Mouse (Mus musculus): ENCODE results near the gene Tenm2. TPM values are rescaled to one million over a fixed set of nuclear protein-coding genes. Genes with fewer than 3 reads are reported as not detected.

The Tenm2 gene
- polyA plus RNA-seq, 2 experiments from 2014 or later: 0.05 TPM; not detected in 1

DNA sequence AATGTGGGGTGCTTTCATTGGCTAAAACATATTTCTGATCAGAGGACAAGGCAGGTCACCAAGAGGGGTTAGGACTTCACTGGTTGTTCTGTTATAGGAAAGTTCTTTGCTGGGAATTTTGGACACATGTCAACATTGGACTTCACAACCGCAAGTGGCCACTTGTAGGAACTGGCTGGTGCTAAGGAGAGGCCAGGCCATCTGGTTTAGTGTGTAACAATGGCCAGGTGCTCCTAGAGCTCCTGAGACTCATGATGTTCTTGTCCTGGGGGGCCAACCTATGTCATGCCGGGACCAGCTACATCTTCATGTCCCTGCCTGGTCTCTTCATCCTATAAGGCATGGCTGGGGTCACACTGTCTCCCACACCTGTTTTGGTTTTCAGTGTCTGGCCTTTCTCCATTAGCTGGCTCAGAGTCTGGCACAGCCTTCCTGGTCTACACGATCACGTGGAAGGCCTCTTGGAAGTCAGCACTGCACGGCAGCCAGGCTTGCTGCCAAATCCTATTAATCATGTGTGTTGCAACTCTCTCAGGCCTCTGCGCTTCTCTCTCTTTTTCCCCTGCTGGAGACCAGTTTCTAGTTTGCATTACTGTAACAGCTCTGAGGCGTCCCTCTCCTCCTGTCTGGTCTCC lies 1199.6 kb downstream of the Tenm2 start:
- no peak for ATAC-seq

DNA sequence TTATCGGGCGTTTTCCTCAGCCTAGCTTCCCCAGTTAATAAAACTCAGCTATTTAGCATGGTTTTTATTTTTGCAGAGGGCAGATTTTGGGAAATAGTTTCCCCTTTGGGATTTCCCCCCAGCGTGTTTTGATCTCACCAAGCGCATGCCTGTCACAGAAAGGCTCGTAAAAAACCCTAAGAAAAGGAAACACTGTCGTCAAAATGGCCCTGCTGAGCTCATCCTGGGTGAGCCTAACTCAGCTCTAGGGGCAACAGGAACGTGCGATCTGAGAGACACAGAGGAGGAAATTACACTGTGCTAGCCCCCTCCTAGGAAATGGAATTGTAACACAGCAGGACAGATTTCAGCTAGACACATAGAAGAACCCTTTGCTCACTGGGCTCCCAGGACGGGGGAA lies 1204.0 kb downstream of the Tenm2 start:
- ATAC-seq: no peak

DNA sequence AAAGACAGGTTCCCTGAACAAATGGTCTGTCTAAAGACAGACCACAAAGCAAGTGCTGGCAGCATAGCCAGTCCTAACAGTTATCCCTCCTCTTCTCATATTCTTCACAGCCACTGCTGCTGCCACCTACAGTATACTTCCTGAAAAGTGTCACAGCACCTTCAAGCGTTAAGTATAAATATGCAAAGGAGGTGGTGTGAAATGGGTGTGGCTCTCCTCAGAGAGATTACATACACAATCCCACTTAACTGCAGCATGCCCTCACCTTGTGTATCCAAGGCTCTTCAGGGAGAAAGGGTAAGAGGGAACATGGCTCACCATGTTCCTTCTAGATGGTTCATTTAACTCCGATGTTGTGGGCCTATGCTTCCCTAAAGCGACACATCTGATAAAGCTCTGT lies 1215.8 kb downstream of the Tenm2 start:
- no peak for ATAC-seq

DNA sequence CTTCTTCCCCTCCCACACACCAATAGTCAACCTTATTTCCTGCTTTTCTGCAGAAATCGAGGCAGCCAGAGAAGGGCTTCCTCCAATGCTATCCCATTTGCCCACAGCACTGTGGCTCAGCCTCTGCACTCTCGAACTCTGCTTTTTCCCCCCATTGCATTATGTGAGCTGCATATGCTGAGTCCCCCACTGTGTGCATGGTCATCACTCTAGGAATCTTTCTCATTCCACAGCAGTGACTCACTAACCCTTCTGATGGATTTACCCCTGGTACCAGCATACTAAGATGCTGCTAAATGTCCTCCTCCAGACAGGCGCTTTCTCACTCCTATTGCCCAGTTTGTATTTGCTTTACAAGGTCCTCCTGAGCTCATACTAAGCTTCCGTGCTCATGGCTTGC lies 1222.6 kb downstream of the Tenm2 start:
- ATAC-seq: no peak

DNA sequence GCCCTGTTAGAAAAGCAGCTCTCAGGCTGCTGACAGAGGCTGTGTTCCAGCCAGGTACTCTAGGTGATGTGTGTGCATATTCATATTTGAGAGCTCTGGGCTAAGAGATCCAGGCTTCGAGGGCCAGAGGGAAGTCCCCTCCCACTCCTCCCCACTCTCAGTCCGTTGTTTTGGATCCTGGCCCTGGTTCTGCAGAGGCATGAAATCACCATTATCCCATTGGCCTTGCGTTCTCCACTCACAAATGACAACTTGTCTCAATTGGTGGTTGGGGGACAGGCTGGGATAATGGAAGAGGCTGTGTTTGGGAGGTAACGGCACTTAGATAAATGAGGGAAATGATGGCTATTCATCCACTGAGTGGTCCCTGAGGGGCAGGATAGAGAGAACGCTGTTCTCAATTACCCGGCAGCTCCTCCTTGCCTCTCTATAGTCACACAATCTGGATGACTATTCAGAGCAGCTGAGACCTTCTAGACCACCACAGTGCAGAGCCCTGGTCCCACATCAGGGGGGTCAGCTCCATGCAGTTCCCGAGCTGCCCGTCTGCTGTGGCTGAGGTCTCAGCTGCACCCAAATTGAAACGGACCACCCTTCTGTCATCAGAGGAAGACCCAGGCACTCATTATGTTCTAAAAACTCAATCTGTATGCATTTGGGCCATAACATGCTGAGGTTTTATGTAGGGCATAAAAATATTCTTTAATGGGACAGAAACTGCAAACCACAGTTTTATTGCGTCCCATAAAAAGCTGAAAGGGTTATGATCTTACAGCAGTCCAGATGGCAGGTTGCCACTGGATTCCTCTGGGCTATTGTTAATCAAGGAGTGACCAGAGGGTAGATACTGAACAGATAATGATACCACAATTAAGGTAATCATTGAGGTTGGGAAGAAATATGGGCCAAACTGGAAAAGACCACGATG lies 1226.2 kb downstream of the Tenm2 start:
- no peak for ATAC-seq

DNA sequence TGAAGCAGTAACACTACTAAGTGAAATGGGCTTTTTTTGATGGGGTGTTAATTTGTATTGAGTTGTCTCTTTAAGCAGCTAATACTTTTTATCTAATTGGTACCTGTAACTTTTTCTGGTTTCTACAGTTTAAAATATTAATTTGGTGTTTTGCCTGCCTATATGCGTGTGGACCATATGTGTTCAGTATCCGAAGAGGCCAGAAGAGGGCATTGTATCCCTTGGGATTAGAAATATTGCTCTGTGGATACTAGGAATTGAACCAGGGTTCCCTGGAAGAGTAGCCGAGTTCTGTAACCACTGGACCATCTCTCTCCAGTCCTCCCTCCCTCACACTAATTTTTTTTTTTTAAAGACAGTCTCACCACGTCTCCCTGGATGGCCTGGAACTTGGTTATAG lies 1232.9 kb downstream of the Tenm2 start:
- no peak for ATAC-seq

DNA sequence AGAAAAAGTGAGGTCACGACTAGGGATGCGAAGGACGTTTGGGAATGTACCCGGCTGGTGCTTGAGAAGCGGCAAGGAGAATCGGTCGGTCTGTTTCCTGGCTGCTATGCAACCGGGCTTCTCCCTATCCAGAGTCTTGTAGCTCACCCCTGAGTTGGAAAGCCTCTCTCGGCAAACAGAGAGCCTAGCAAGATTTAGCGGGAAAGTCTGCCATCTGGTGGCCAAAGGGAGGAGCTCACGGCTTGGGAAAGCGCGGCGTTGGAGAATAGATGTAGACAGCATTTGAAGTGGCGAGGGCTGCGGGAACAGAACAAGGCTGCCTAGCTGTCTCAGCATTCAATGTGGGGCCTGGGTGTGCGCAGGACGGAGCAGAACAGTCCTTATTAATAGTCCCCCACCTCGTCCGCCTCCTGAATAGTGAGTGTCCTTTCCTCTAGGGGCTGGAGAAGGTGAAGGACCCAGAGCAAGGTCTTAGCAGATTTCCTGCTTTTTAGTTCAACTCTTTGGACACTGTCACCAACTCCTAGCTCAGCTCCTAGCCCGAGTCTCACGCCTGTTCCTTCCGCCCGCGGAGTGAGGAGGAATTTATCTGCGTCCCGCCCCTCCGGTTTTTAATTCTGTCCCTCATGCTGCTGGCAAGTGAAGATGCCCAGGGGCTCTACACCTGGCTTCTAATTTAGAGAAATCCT lies 1234.3 kb downstream of the Tenm2 start:
- peak; percentile 45 for ATAC-seq

DNA sequence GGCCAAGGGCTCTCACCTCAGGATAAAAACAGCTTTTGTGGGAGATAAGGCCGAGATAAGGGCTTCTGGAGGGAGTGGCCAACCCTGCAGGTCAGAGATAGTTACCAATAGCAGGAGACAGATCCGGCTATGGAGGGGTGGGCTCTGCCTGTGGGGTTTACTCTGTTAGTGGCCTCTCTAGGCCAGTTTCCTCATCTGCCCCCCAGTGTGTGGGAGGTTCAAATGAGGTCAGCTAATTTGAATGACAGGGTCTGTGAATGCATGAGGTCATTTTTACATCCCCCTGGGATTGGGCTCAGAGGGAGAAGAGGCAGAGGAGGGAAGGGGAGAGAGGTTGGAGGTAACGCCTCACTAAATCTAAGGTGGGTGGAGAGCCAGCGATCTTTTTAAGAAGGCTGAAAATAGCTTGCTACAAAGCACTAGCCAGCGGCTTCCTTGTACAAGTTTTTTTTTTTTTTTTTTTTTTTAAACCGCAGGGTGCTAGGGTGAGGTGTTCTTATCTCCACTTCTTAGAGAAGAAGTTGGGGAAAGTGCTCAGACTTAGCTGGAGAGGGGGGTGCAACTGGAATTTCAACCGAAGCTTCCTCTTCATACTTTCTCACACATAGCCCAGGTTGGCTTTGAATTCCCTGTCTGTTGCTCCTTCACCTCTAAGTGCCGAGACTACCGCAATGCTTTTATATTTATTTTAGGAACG lies 1235.0 kb downstream of the Tenm2 start:
- no peak for ATAC-seq

DNA sequence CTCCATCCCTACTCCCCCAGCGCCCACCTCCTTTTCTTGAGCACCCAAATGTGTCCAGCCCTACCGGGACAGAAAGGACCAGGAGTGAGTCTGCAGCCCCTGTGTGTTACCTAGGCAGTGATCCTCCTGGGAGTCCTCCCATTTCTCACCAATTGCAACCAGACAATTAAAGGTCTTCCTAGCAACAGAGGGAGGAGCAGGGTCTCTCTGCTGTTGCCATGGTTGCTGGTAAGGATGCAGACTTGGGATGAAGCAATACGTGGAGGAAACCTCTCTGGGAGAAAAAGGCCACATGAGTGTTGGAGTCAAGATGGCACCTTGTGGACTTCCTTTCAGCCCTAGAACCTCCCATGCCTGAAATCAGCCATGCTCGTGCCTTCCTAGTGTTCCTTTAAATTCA lies 1235.7 kb downstream of the Tenm2 start:
- ATAC-seq: no peak

DNA sequence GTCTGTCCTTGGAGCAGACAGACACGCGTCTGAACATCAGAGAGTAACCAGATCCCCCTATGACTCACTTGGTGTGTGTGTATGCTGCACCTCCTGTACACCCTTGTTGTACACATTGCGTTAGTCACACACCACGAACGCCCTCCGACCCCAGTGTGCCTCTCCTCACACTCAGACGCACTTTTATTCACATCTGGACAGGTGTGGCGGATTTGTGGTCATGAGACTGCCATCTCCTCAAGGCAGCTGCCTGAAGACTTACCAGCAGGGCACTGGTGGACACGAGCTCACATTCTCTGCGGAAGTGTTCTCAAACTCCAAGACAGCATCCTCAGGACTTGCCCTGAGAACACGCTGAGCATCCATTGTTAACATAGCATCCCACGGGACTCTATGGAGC lies 1237.7 kb downstream of the Tenm2 start:
- ATAC-seq: no peak

DNA sequence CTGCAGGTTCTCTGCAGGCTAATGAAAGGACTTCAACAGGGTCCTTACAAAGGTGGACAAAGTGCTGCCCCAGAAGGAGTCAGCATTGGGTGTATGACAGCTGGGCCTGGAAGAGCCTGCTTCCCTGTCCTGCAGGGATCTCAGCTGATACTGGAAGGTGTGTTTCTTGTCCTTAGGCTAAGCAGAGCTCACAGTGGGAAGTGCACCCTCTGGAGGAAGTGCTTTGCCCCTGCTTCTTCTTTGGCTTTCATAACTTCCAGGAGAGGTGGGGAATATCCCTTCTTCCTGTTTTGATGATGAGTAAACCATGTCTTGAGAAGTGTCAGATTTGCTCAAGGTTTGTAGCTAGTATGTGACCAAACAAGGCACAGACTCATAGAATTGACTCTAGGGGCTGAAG lies 1240.5 kb downstream of the Tenm2 start:
- no peak for ATAC-seq

DNA sequence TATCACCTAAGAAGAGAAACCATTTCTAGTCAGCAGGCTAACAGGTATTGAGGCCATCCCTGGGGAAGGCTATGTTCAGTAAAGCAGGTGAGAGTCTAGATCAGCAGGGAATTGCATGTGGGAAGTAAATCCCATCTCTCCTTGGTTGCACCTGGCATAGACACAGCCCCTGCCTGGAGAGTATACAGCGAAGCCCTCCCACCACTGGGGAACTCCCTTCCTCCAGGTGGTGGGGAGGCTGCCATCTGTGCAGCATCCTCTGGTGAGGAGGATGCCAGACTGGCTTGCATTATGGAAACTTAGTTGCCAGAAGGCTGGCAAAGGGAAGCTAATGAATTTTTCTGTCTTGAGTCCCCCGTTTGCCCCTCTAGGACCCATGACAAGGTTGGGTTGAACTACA lies 1243.9 kb downstream of the Tenm2 start:
- ATAC-seq: no peak

DNA sequence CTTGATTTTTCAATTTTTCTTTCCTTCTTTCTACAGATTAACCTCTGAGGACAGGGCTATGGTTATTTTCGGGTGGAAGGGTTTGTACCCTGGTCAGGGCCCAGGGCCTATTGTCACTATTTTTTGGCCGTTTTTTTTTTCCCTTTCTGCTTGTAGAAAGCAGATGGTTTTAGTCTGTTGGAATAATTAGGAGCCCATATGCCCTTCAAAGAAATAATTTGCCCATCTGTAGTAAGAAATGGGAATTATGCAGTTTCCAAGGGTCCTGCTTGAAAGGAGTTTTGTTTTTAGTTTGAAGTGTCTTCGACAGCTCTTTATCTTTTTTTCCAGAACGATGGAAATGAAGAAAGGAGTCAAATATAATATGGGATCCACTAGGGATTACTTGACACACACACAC lies 1245.8 kb downstream of the Tenm2 start:
- ATAC-seq: no peak

DNA sequence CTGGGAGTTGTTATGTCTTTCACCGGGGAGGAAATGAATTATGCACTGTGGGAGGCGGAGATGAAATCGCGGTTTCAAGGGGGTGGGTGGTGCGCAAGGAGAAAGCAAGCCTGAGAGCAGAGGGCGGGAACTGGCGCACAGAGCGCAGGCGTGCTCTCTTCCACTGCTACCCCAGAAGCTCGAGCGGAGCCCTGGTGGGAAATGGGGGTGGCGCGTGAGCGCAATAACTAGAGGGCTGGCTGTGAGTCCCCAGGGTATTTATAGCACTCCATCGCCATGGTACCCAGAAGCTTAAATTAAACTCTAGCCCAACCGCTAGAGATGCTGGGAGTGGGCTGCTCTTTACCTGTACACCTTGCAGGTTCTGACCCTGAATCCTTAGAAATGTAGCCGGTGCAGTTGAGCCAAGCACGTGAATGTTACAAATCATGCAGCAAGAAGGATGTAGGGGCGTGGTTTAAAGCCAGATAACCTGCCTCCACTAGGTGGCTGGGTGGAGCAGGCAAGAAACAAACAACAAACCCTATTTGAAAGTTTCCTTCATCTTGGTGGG lies 1249.8 kb downstream of the Tenm2 start:
- ATAC-seq: peak; percentile 85

DNA sequence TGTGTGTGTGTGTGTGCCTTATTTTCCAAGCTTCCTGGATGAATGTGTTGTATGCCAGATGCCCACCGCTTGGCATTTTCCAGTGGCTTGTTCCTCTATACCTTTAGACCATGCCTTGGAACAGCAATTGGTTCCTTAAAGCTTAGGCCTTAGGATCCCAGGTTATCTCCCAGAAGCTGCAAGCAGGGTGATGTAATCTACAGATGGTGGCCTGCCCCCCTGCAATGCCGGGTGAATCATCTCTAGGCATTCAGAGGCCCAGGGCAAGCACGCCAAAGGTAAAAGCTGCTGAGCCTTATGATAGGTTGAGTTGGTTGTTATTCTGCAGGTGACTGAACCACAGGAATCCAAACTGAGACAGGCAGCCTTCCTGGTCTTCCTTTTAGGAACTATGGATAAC lies 1253.0 kb downstream of the Tenm2 start:
- ATAC-seq: no peak

DNA sequence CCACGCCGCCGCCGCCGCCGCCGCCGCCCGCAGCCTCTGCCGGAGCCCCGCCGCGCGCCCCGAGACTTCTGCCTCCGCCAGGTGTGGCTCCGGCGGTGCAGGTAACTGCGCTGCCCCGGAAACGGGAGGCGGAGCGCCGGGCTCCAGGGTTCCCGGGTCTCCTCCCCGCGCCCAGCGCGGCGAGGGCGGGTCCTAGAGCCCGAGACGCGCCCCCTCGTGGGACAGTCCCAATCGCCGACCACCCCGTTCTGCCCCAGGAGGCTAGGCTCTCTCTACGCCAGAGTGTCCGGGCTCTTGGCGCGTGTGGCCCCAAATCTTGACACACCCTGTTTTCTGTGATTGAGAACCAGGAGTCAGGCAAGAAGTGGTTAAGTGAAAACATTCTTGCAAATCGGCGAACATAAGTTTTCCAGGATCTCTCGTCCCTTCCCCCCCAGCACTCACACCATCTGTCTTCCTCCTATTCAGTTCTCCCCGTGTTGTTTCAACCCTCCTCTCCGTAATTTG lies 1255.3 kb downstream of the Tenm2 start, which contains the start of gene Wwc1:
TSS of gene Wwc1 (minus strand) at position 117 of the 507 bp plus-strand sequence.
- no peak for ATAC-seq

DNA sequence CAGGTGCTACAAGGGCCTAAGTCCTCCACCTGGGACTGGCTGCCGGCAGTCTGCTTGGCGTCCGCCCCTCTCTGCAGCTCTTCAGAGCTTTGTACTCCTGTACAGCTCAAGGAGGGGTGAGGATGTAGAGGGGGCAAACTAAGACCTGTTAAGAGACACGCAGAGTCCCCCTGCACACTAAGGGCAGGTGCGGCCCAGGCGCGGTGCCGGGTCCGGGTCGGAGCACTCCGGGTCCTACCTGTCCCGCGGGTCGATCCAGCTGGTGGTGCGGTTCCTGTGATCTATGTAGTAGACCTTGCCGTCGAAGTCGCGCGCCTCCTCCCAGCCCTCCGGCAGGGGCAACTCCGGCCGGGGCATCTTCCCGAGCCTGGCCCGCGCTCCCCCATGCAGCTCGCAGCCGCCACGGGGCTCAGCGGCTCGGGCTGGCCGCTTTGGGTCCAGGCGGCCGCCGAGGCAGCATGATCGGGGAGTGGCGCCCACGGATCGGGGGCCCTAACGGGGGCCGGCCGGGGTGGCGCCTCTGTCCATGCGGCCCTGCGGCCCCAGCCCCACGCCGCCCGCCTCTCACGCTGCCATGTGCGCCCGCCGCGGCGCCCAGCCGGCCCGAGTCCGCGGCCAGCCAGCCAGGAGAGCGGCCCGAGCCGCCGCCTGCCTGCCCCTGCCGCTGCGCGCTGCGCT lies 1255.9 kb downstream of the Tenm2 start:
- no peak for ATAC-seq

DNA sequence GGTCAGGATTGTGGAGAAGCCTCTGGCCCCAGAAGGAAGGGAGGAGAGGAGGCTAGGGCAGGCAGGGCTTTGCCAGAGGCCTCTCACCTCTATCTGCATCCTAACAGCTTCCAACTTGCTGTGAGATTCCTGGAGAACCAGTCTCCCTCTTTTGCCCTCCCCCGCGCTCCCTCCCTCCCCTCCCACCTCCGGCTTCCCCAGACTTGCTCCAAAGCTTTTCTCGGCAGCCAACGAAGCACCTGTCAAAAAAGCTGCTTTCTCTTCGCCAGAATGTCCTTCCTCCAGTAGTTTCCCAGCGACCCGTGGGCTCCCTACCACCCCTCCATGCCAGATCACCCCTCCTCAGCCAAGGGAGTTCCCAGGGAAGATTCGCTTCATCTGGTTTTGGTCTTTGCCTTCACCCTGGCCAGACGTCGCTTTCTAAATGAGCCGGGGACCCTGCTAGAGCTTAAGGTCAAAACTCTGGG lies 1256.5 kb downstream of the Tenm2 start:
- no peak for ATAC-seq

DNA sequence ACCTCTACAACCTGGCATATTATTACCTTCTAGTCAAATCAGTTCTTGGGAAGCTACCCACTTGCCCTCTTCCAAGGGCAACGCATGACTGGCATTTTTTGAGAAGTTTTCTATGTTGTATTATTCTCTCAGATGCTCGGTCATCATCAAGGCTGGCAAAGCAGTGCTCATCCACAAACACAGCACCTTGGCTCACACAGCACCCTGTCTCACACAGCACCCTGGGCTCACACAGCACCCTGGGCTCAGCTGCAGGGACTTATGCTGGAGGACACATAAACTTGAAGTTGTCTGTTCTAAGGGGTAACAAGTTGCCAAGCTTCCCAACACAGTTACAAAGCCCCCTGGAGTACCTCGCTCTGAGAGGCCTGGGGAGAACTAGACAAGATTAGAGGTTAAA lies 1258.0 kb downstream of the Tenm2 start:
- no peak for ATAC-seq

DNA sequence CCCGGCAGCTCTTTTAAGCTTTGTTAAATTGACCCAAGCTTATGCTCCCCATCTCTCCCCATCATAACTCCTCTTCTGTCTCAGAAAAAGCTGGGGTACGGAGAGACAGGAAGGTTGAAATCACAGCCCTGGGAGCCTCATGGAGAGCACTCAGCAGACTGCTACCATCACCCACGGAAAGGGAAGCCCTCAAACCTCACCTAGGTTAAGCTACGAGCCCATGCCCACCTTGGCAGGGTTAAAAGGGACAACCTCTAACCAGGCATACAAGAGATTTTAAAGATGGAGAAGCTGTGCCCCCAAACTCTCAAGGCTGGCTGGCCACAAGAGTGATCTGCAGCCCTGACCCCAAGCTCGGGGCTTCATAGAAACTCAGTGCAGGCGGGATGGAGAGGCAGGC lies 1258.7 kb downstream of the Tenm2 start:
- no peak for ATAC-seq

DNA sequence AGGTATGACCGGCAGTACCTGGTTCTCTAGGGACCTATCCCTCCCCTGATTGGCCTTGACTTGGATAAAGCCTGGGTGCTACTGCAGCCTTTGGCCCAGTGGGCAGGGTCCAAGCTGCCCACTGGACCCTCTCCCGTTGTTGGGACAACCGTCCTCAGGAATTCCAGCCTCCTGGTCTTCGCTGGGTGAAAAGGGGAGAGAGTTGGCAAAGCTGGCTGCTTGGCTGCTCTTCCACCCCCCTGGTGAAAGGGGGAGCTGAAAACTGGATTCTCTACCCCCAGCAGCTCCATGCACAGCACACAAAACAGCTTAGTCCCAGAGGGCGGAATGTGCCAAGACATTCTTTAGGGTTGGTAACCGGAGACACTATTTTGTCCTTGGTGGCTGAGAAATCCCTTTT lies 1259.3 kb downstream of the Tenm2 start:
- ATAC-seq: no peak

Data from CD4-positive, CD25-positive, alpha-beta regulatory T cell, adult 4 months (primary cell).